In the genomic region with DNA sequence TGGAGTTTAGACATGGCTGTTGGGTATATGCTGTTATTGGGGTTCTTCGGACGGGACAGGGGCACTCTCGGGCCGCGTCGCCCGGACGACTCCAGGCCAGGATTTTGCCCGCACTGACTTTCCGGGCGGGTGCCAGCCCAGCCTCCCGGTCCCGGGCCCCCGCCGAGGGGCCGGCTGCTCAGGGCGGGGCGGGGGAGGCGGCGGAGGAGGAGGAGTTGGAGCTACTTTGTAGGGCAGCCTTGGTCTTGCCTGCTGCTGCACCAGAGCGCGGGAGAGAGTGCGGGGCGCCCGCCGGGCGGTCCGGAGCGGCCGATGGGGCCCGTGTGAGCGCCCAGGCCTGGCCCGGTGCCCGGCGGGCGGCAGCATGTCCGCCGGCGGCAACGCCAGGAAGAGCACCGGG, we compare ENCODE assay signal across 8 mouse cellular contexts.
A peak's percentile ranks its signal among the peaks of the same experiment; 100 is the strongest.
DNase-seq lines count a peak whose midpoint lies in the region; ATAC-seq lines count a peak whose summit lies in the region.

No protein-coding gene starts in this region.

- peak overlapping the region; percentile 76 for H3K27ac ChIP-seq in heart, embryonic 11.5 days (ENCODE audit: low read depth, low read length)
- peak overlapping the region; percentile 51 for H3K27ac ChIP-seq in lung, embryonic 16.5 days (ENCODE audit: low read length)

- 1% methylated on average over 37 of the region's 41 CpGs for WGBS in heart, embryonic 11.5 days (ENCODE audit: insufficient replicate concordance)
- under 1% methylated on average over 37 of the region's 41 CpGs for WGBS in lung, embryonic 16.5 days

- peaks cover 94% of the 10 kb centered on the region for H3K4me1 ChIP-seq in heart, embryonic 11.5 days (ENCODE audit: control insufficient read depth, insufficient read depth, low read length)
- peaks cover 73% of the 10 kb centered on the region for H3K4me1 ChIP-seq in lung, embryonic 16.5 days (replicated peaks; ENCODE audit: control insufficient read depth, insufficient read depth, low read length)

- peak overlapping the region; percentile 69 for H3K4me2 ChIP-seq in heart, embryonic 11.5 days
- H3K4me2 ChIP-seq in lung, embryonic 16.5 days (ENCODE audit: low read depth, low read length), result peak overlapping the region; percentile 65

- peak; percentile 46 for DNase-seq in right cerebral cortex, postnatal 4 days
- no peak for DNase-seq in right cerebral cortex, postnatal 36 days (ENCODE audit: low spot score in 2 of 2)
- peak; percentile 85 for DNase-seq in embryo, embryonic 10.5 days (ENCODE audit: low spot score)
- peak; percentile 55 for DNase-seq in kidney, adult 9 months
- peak; percentile 81 for DNase-seq in retina, embryonic 14.5 days (ENCODE audit: low spot score)

- H3K9ac ChIP-seq in heart, embryonic 11.5 days (ENCODE audit: low read depth, low read length), result peak overlapping the region; percentile 92
- H3K9ac ChIP-seq in lung, embryonic 16.5 days (ENCODE audit: low read length), result peak overlapping the region; percentile 87

- no peaks in the 10 kb centered on the region for H3K9me3 ChIP-seq in heart, embryonic 11.5 days (replicated peaks; ENCODE audit: control insufficient read depth, low read length)
- H3K9me3 ChIP-seq in lung, embryonic 16.5 days (ENCODE audit: control insufficient read depth, low read length), result no peaks in the 10 kb centered on the region

- peak overlapping the region; percentile 81 for H3K4me3 ChIP-seq in heart, embryonic 11.5 days (ENCODE audit: low read depth, low read length)
- H3K4me3 ChIP-seq in lung, embryonic 16.5 days (ENCODE audit: low read length), result peak overlapping the region; percentile 75

- peak; percentile 62 for ATAC-seq in heart, embryonic 11.5 days (replicated peaks; ENCODE audit: insufficient number of reproducible peaks, low FRiP score, low TSS enrichment)
- peak; percentile 88 for ATAC-seq in lung, embryonic 16.5 days (ENCODE audit: low read depth)
- no peak for ATAC-seq in erythroid progenitor cell, adult 5-6 weeks (replicated peaks; ENCODE audit: low FRiP score, poor library complexity, severe bottlenecking)

- no peaks in the 10 kb centered on the region; the same call in 1 of the 2 replicates for H3K36me3 ChIP-seq in heart, embryonic 11.5 days (ENCODE audit: control insufficient read depth, insufficient read depth, low read length)
- no peaks in the 10 kb centered on the region for H3K36me3 ChIP-seq in lung, embryonic 16.5 days (ENCODE audit: control insufficient read depth, insufficient read depth, low read length)

- H3K27me3 ChIP-seq in heart, embryonic 11.5 days (ENCODE audit: control insufficient read depth, insufficient read depth, low read length), result no peaks in the 10 kb centered on the region
- H3K27me3 ChIP-seq in lung, embryonic 16.5 days (ENCODE audit: control insufficient read depth, insufficient read depth, low read depth, low read length), result no peaks in the 10 kb centered on the region

Comparison
In these comparisons a context has a peak if more than half of its experiments do, and no peak if none do; other contexts are left out.
1. DNase-seq: peak in right cerebral cortex, postnatal 4 days (single experiment), embryo, embryonic 10.5 days (single experiment), kidney, adult 9 months (single experiment) and retina, embryonic 14.5 days (single experiment); none in right cerebral cortex, postnatal 36 days (0 of 2).